Mouse (Mus musculus) CH12.LX (cell line): Measurements from ENCODE around the gene Wdfy3.

Experiments used
- CHD1 ChIP-seq: IDR thresholded peaks from 2 replicates; pipeline ENCODE4 v1.6.1; 2012; ENCODE audit warnings: low read depth, low read length, improper control_type of control experiment, inconsistent platforms
- CTCF ChIP-seq, 2 experiments: IDR thresholded peaks in 1 of 2; conservative IDR thresholded peaks in 1 of 2; 2 replicates each; pipeline ENCODE4 v1.5.1; 2011 to 2012; ENCODE audit warnings: low read depth in 2 of 2, low read length in 2 of 2, improper control_type of control experiment in 1 of 2, inconsistent platforms in 1 of 2, mild to moderate bottlenecking in 1 of 2, moderate library complexity in 1 of 2
- EP300 ChIP-seq: IDR thresholded peaks from 2 replicates; pipeline ENCODE4 v1.6.1; 2011; ENCODE audit warnings: low read length, improper control_type of control experiment
- ETS1 ChIP-seq: conservative IDR thresholded peaks from 2 replicates; pipeline ENCODE4 v1.6.1; 2012; ENCODE audit warnings: low read depth, mild to moderate bottlenecking, inconsistent platforms, low read length, improper control_type of control experiment, moderate library complexity
- KAT2A ChIP-seq: IDR thresholded peaks from 2 replicates; pipeline ENCODE4 v1.6.1; 2012; ENCODE audit warnings: low read length, improper control_type of control experiment, inconsistent platforms; ENCODE audit not compliant: insufficient replicate concordance
- MAFK ChIP-seq: IDR thresholded peaks from 2 replicates; pipeline ENCODE4 v1.6.1; 2011; ENCODE audit warnings: low read length, improper control_type of control experiment; ENCODE audit not compliant: insufficient replicate concordance
- MAZ ChIP-seq: IDR thresholded peaks from 2 replicates; pipeline ENCODE4 v1.6.1; 2012; ENCODE audit warnings: low read depth, mild to moderate bottlenecking, inconsistent platforms, low read length, improper control_type of control experiment, moderate library complexity
- POLR2A ChIP-seq: IDR thresholded peaks from 2 replicates; pipeline ENCODE4 v1.6.1; 2011; ENCODE audit warnings: low read depth, mild to moderate bottlenecking, improper control_type of control experiment, low read length
- RAD21 ChIP-seq: IDR thresholded peaks from 2 replicates; pipeline ENCODE4 v1.6.1; 2011; ENCODE audit warnings: low read depth, mild to moderate bottlenecking, low read length, improper control_type of control experiment, moderate library complexity
- TCF12 ChIP-seq: IDR thresholded peaks from 2 replicates; pipeline ENCODE4 v1.6.1; 2014; ENCODE audit warnings: low read depth, mild to moderate bottlenecking, inconsistent platforms, low read length, improper control_type of control experiment
- USF1 ChIP-seq: IDR thresholded peaks from 2 replicates; pipeline ENCODE4 v1.6.1; 2014; ENCODE audit warnings: low read depth, mild to moderate bottlenecking, inconsistent platforms, low read length, improper control_type of control experiment
- ZNF384 ChIP-seq: IDR thresholded peaks from 2 replicates; pipeline ENCODE4 v1.6.1; 2012; ENCODE audit warnings: low read depth, low read length, improper control_type of control experiment, inconsistent platforms

DNA sequence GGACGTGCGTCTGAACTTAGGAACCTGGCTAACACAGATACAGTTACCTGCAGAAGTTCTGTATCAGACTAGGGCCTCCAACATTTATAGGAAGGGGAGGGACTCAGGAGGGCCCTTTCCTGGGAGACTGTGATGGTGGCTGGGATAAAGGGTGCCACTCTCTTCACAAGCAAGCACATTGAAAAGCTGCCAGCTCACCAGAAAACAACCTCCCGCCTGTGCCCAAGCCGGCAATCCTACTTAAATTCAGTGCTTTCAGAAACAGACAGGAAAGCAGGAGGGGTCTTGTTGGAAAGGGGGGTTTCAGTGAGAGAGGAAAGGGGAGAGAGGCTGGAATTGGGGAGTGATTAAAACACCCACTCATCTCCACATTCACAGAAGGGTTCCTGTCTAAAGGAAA is 106.9 kb downstream of the Wdfy3 start:
- TF ChIP-seq EP300 (no peak), CTCF (conservative IDR thresholded peaks at IDR 0.05 in 1 of 2, IDR thresholded peaks at IDR 0.05 in 1 of 2; ENCODE audit: low read depth in 2 of 2, low read length in 2 of 2) (no peak), TCF12 (no peak), RAD21 (no peak), POLR2A (no peak), USF1 (no peak), KAT2A (no peak), MAFK (no peak), ETS1 (no peak), CHD1 (no peak), ZNF384 (no peak), MAZ (no peak)
